Mouse (Mus musculus): Measurements from ENCODE around the gene Gm16181. TPM values are rescaled to one million over a fixed set of nuclear protein-coding genes. Genes with fewer than 3 reads are reported as not detected.

Gm16181 gene
- polyA plus RNA-seq, 1 experiment from 2014 or later = 0.57 TPM

- Histone ChIP-seq H3K4me2 (replicated peaks) (peak within 1 kb of the TSS; percentile 100), H3K4me3 (replicated peaks) (peak within 1 kb of the TSS; percentile 67), H3K9me3 (replicated peaks) (no peaks in the 10 kb centered on the region), H3K36me3 (no peaks in the 10 kb centered on the region), H3K27ac (replicated peaks) (no peak within 1 kb of the TSS), H3K4me1 (peaks cover 16% of the 10 kb centered on the region), H3K9ac (peak within 1 kb of the TSS; percentile 46; the same call in 1 of the 2 replicates), H3K27me3 (peaks cover 40% of the 10 kb centered on the region)
- ATAC-seq (ENCODE audit: insufficient number of reproducible peaks, low FRiP score, low TSS enrichment, low read depth) = peak; percentile 88
- 1% methylated on average over 73 of the region's 73 CpGs for WGBS
These were observed 42.3 kb downstream of the Gm16181 start, which contains the start of gene H2-D1 for GRCm38 (mm10) chr17:35262664-35263522. Gene H2-D1 (plus strand): TSS chr17:35262730.

DNA sequence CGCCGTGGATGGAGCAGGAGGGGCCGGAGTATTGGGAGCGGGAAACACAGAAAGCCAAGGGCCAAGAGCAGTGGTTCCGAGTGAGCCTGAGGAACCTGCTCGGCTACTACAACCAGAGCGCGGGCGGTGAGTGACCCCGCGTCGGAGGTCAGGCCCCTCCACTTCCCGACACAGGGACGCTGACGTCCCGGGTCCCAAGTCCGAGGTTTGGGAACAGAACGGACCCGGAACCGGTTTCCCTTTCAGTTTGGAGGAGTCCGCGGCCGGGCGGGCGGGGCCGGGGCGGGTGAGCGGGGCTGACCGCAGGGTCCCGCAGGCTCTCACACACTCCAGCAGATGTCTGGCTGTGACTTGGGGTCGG, 42.9 kb downstream of the Gm16181 start:
- WGBS = 0% methylated on average over 29 of the region's 31 CpGs
- ATAC-seq (ENCODE audit: insufficient number of reproducible peaks, low FRiP score, low TSS enrichment, low read depth) = peak; percentile 24; the same call in 1 of the 2 replicates

DNA sequence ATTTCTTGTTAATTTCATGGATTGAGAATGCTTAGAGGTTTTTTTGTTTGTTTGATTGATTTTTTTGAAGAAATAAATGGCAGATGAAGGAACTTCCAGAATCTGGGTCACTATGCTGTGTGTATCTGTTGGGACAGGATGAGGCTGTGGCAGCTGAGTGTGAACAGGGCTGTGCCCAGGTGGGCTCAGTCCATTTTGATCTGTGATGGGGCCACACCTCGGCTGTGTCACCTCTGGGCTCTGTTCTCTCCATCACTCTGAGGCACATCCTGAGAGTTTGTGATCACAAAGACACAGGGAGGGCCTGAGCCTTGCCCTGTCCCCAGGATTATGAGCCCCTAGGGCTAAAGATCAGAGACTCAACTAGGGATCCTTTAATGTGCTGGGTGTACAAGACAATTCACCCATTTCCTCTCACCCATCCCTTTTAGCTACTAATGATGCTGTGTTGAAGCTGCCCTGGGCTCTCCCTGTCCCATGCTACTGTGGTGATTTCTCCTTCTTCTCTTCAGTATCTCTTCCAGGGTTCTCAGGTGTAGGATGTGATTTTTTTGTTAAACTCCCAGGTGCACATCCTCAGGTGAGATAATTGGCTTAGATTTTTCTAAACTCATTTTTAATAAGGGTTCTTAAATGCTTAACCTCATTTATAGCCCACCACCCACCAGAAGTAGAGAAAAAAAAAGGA, 46.9 kb downstream of the Gm16181 start:
- Histone ChIP-seq H3K9me3 (replicated peaks) (no peaks in the 10 kb centered on the region), H3K4me2 (replicated peaks) (no peak overlapping the region), H3K9ac (no peak overlapping the region), H3K27me3 (peaks cover 27% of the 10 kb centered on the region), H3K4me3 (replicated peaks) (no peak overlapping the region), H3K36me3 (no peaks in the 10 kb centered on the region), H3K4me1 (peaks cover 15% of the 10 kb centered on the region), H3K27ac (replicated peaks) (no peak overlapping the region)
- no peak for ATAC-seq (ENCODE audit: insufficient number of reproducible peaks, low FRiP score, low TSS enrichment, low read depth)
- 83% methylated on average over 1 of the region's 1 CpGs for WGBS

More for the DNA sequence above, 42.9 kb downstream of the Gm16181 start:
- Histone ChIP-seq H3K9ac (0 out of 2 replicates have a peak overlapping the region, but pooled peaks have one; percentile 46), H3K4me2 (replicated peaks) (peak overlapping the region; percentile 100), H3K4me3 (replicated peaks) (peak overlapping the region; percentile 67), H3K4me1 (peaks cover 16% of the 10 kb centered on the region), H3K9me3 (replicated peaks) (no peaks in the 10 kb centered on the region), H3K27me3 (peaks cover 40% of the 10 kb centered on the region), H3K27ac (replicated peaks) (no peak overlapping the region), H3K36me3 (no peaks in the 10 kb centered on the region)

- 28% methylated on average over 3 of the region's 3 CpGs for WGBS
- Histone ChIP-seq H3K27ac (replicated peaks) (no peak overlapping the region), H3K9ac (no peak overlapping the region), H3K4me3 (replicated peaks) (no peak overlapping the region), H3K4me2 (replicated peaks) (no peak overlapping the region), H3K9me3 (replicated peaks) (no peaks in the 10 kb centered on the region), H3K36me3 (no peaks in the 10 kb centered on the region), H3K4me1 (no peaks in the 10 kb centered on the region), H3K27me3 (peaks cover 16% of the 10 kb centered on the region)
- peak; percentile 29; the same call in 1 of the 2 replicates for ATAC-seq (ENCODE audit: insufficient number of reproducible peaks, low FRiP score, low TSS enrichment, low read depth)
These were observed 49.2 kb downstream of the Gm16181 start for GRCm38 (mm10) chr17:35269653-35270347.

DNA sequence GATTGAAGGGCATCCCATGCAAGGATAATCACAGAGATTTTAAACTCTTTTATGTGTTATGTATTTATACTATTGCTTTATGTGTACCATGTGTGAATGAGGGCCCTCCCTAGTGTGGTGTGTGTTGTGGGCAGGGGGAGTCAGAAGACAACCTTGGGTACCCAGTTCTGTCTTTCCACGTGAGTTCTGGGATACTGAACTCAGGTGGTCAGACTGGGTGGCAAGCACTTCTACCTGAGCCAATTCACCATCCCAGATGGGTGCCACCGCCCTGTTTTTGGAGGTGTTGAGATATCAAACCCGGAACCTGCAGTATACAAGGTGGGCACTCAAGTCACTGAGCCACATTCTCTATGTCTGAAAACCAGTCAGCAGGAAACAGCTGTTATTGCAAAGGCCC, 51.6 kb downstream of the Gm16181 start:
- no peaks in the 10 kb centered on the region for H3K4me1 ChIP-seq
- H3K27ac ChIP-seq (replicated peaks) = no peak overlapping the region
- no peak overlapping the region for H3K9ac ChIP-seq
- no peaks in the 10 kb centered on the region for H3K9me3 ChIP-seq (replicated peaks)
- peaks cover 23% of the 10 kb centered on the region for H3K27me3 ChIP-seq
- no peak for ATAC-seq (ENCODE audit: insufficient number of reproducible peaks, low FRiP score, low TSS enrichment, low read depth)
- 71% methylated on average over 3 of the region's 3 CpGs for WGBS
- no peak overlapping the region for H3K4me3 ChIP-seq (replicated peaks)
- no peak overlapping the region for H3K4me2 ChIP-seq (replicated peaks)
- no peaks in the 10 kb centered on the region for H3K36me3 ChIP-seq

Small RNAs within 50 kb of the gene (microRNA-seq; reads per million reads assigned to microRNA genes)
- not detected for gene Mir6973a (ENCODE audit: borderline number of aligned reads)
- not detected for gene Mir6974 (ENCODE audit: borderline number of aligned reads)
- gene Mir6975 (ENCODE audit: borderline number of aligned reads) = 1.4 reads per million
- gene Mir8094 (ENCODE audit: borderline number of aligned reads) = not detected

Other genes starting within 250 kb of the Gm16181 start
- 19.5 and 19.7 TPM in 2 replicates for gene Hspa1a, start 248.7 kb upstream of the Gm16181 start, polyA plus RNA-seq (2015; fragmentation: Nextera tagmentation; extraction: Ambion mirVana)
- gene Hspa1l, start 248.1 kb upstream of the Gm16181 start, polyA plus RNA-seq (2015; fragmentation: Nextera tagmentation; extraction: Ambion mirVana) = 0.71 and 0.77 TPM in 2 replicates
- gene Lsm2, start 239.0 kb upstream of the Gm16181 start, polyA plus RNA-seq (2015; fragmentation: Nextera tagmentation; extraction: Ambion mirVana) = 163 and 173 TPM in 2 replicates
- gene Vars, start 219.8 kb upstream of the Gm16181 start, polyA plus RNA-seq (2015; fragmentation: Nextera tagmentation; extraction: Ambion mirVana) = 108 and 114 TPM in 2 replicates
- gene Vwa7, start 204.3 kb upstream of the Gm16181 start, polyA plus RNA-seq (2015; fragmentation: Nextera tagmentation; extraction: Ambion mirVana) = 0.43 and 0.58 TPM in 2 replicates
- 21.5 and 23.4 TPM in 2 replicates for gene Sapcd1, start 192.8 kb upstream of the Gm16181 start, polyA plus RNA-seq (2015; fragmentation: Nextera tagmentation; extraction: Ambion mirVana)
- 3.6 and 5.4 TPM in 2 replicates for gene Msh5, start 174.1 kb upstream of the Gm16181 start, polyA plus RNA-seq (2015; fragmentation: Nextera tagmentation; extraction: Ambion mirVana)
- 324 and 329 TPM in 2 replicates for gene Clic1, start 170.9 kb upstream of the Gm16181 start, polyA plus RNA-seq (2015; fragmentation: Nextera tagmentation; extraction: Ambion mirVana)
- gene Ddah2, start 161.8 kb upstream of the Gm16181 start, polyA plus RNA-seq (2015; fragmentation: Nextera tagmentation; extraction: Ambion mirVana) = 319 and 347 TPM in 2 replicates
- gene Ly6g6c, start 155.4 kb upstream of the Gm16181 start, polyA plus RNA-seq (2015; fragmentation: Nextera tagmentation; extraction: Ambion mirVana) = 98.5 and 131 TPM in 2 replicates
- gene Mpig6b, start 154.7 kb upstream of the Gm16181 start, polyA plus RNA-seq (2015; fragmentation: Nextera tagmentation; extraction: Ambion mirVana) = 1.1 and 1.4 TPM in 2 replicates
- 31.4 and 33.0 TPM in 2 replicates for gene Ly6g6e, start 143.9 kb upstream of the Gm16181 start, polyA plus RNA-seq (2015; fragmentation: Nextera tagmentation; extraction: Ambion mirVana)
- 1.5 and 2.3 TPM in 2 replicates for gene Ly6g6d, start 142.8 kb upstream of the Gm16181 start, polyA plus RNA-seq (2015; fragmentation: Nextera tagmentation; extraction: Ambion mirVana)
- 0.20 and 0.28 TPM in 2 replicates for gene Ly6g6f, start 135.2 kb upstream of the Gm16181 start, polyA plus RNA-seq (2015; fragmentation: Nextera tagmentation; extraction: Ambion mirVana)
- gene Abhd16a, start 131.6 kb upstream of the Gm16181 start, polyA plus RNA-seq (2015; fragmentation: Nextera tagmentation; extraction: Ambion mirVana) = 102 and 105 TPM in 2 replicates
- gene Ly6g5c, start 112.6 kb upstream of the Gm16181 start, polyA plus RNA-seq (2015; fragmentation: Nextera tagmentation; extraction: Ambion mirVana) = not detected in 2 replicates
- gene Ly6g5b, start 105.4 kb upstream of the Gm16181 start, polyA plus RNA-seq (2015; fragmentation: Nextera tagmentation; extraction: Ambion mirVana) = 1.4 and 1.8 TPM in 2 replicates
- 19.5 and 20.1 TPM in 2 replicates for gene Gpank1, start 99.4 kb upstream of the Gm16181 start, polyA plus RNA-seq (2015; fragmentation: Nextera tagmentation; extraction: Ambion mirVana)
- gene Csnk2b, start 98.8 kb upstream of the Gm16181 start, polyA plus RNA-seq (2015; fragmentation: Nextera tagmentation; extraction: Ambion mirVana) = 278 and 279 TPM in 2 replicates
- 11.2 and 12.2 TPM in 2 replicates for gene D17H6S53E, start 94.5 kb upstream of the Gm16181 start, polyA plus RNA-seq (2015; fragmentation: Nextera tagmentation; extraction: Ambion mirVana)
- 0.17 TPM in 1 of 2 replicates, not detected in the other for gene Apom, start 88.8 kb upstream of the Gm16181 start, polyA plus RNA-seq (2015; fragmentation: Nextera tagmentation; extraction: Ambion mirVana)
- gene Bag6, start 85.7 kb upstream of the Gm16181 start, polyA plus RNA-seq (2015; fragmentation: Nextera tagmentation; extraction: Ambion mirVana) = 57.8 TPM in 2 replicates
- gene Prrc2a, start 55.9 kb upstream of the Gm16181 start, polyA plus RNA-seq (2015; fragmentation: Nextera tagmentation; extraction: Ambion mirVana) = 179 and 198 TPM in 2 replicates
- gene Aif1, start 44.8 kb upstream of the Gm16181 start, polyA plus RNA-seq (2015; fragmentation: Nextera tagmentation; extraction: Ambion mirVana) = 15.5 and 17.5 TPM in 2 replicates
- 27.2 and 27.4 TPM in 2 replicates for gene Lst1, start 32.4 kb upstream of the Gm16181 start, polyA plus RNA-seq (2015; fragmentation: Nextera tagmentation; extraction: Ambion mirVana)
- gene Ltb, start 26.4 kb upstream of the Gm16181 start, polyA plus RNA-seq (2015; fragmentation: Nextera tagmentation; extraction: Ambion mirVana) = 2.3 and 2.9 TPM in 2 replicates
- gene Tnf, start 18.8 kb upstream of the Gm16181 start, polyA plus RNA-seq (2015; fragmentation: Nextera tagmentation; extraction: Ambion mirVana) = 0.47 and 0.76 TPM in 2 replicates
- 0.27 and 0.32 TPM in 2 replicates for gene Lta, start 15.5 kb upstream of the Gm16181 start, polyA plus RNA-seq (2015; fragmentation: Nextera tagmentation; extraction: Ambion mirVana)
- gene Atp6v1g2, start 12.8 kb downstream of the Gm16181 start, polyA plus RNA-seq (2015; fragmentation: Nextera tagmentation; extraction: Ambion mirVana) = 4.1 and 4.4 TPM in 2 replicates
- gene Nfkbil1, start 15.0 kb downstream of the Gm16181 start, polyA plus RNA-seq (2015; fragmentation: Nextera tagmentation; extraction: Ambion mirVana) = 11.8 and 12.7 TPM in 2 replicates
- 406 and 413 TPM in 2 replicates for gene Ddx39b, start 20.9 kb downstream of the Gm16181 start, polyA plus RNA-seq (2015; fragmentation: Nextera tagmentation; extraction: Ambion mirVana)
- 81.6 and 82.0 TPM in 2 replicates for gene H2-D1, start 41.9 kb downstream of the Gm16181 start, polyA plus RNA-seq (2015; fragmentation: Nextera tagmentation; extraction: Ambion mirVana)
- not detected in 2 replicates for gene H2-Q1, start 99.6 kb downstream of the Gm16181 start, polyA plus RNA-seq (2015; fragmentation: Nextera tagmentation; extraction: Ambion mirVana)
- 0.47 TPM in 1 of 2 replicates, not detected in the other for gene H2-Q2, start 121.4 kb downstream of the Gm16181 start, polyA plus RNA-seq (2015; fragmentation: Nextera tagmentation; extraction: Ambion mirVana)
- 2.4 and 2.7 TPM in 2 replicates for gene H2-Q4, start 158.8 kb downstream of the Gm16181 start, polyA plus RNA-seq (2015; fragmentation: Nextera tagmentation; extraction: Ambion mirVana)
- gene H2-Q6, start 204.0 kb downstream of the Gm16181 start, polyA plus RNA-seq (2015; fragmentation: Nextera tagmentation; extraction: Ambion mirVana) = 0.14 and 0.28 TPM in 2 replicates
- gene H2-Q7, start 218.3 kb downstream of the Gm16181 start, polyA plus RNA-seq (2015; fragmentation: Nextera tagmentation; extraction: Ambion mirVana) = 2.0 and 2.2 TPM in 2 replicates
- 0.73 and 0.93 TPM in 2 replicates for gene H2-Q10, start 249.3 kb downstream of the Gm16181 start, polyA plus RNA-seq (2015; fragmentation: Nextera tagmentation; extraction: Ambion mirVana)